Comparison of ENCODE assay signal across 8 mouse cellular contexts in genomic region chr1:161875706-161876552, GRCm38 (mm10). TPM values are rescaled to one million over a fixed set of nuclear protein-coding genes. Genes with fewer than 3 reads are reported as not detected.
DNase-seq lines count a peak whose midpoint lies in the region; ATAC-seq lines count a peak whose summit lies in the region.

No protein-coding gene starts in this region.

- H3K27me3 ChIP-seq in limb, embryonic 10.5 days (ENCODE audit: low read depth, poor library complexity, severe bottlenecking): no peaks in the 10 kb centered on the region
- no peaks in the 10 kb centered on the region for H3K27me3 ChIP-seq in stomach, embryonic 15.5 days (replicated peaks)

- DNase-seq in cerebellum, adult 11-12 months: peak; percentile 82
- no peak for DNase-seq in cerebellum, adult 9-11 months
- peak; percentile 4 for DNase-seq in urinary bladder, postnatal 14 days (ENCODE audit: low spot score)
- DNase-seq in urinary bladder, postnatal 4 days (ENCODE audit: low spot score in 2 of 2): no peak
- peak; percentile 7 for DNase-seq in frontal cortex, postnatal 14 days (ENCODE audit: low spot score in 2 of 2)
- peak; percentile 42 for DNase-seq in limb, embryonic 10.5 days (ENCODE audit: low spot score)
- peak; percentile 13 for DNase-seq in mesoderm, embryonic 11.5 days (ENCODE audit: low read depth, low spot score)

- ATAC-seq in stomach, embryonic 15.5 days (ENCODE audit: insufficient read depth, low FRiP score, low read depth): peak; percentile 27

- peak overlapping the region; percentile 95 for H3K27ac ChIP-seq in limb, embryonic 10.5 days
- H3K27ac ChIP-seq in stomach, embryonic 15.5 days: peak overlapping the region; percentile 98

- under 1% methylated on average over 34 of the region's 34 CpGs for WGBS in limb, embryonic 10.5 days
- under 1% methylated on average over 34 of the region's 34 CpGs for whole genome bisulfite sequencing in stomach, embryonic 15.5 days

- H3K36me3 ChIP-seq in limb, embryonic 10.5 days: no peaks in the 10 kb centered on the region
- no peaks in the 10 kb centered on the region for H3K36me3 ChIP-seq in stomach, embryonic 15.5 days

- H3K4me3 ChIP-seq in limb, embryonic 10.5 days: peak overlapping the region; percentile 83
- peak overlapping the region; percentile 82 for H3K4me3 ChIP-seq in stomach, embryonic 15.5 days (replicated peaks)

- H3K9me3 ChIP-seq in limb, embryonic 10.5 days (replicated peaks): no peaks in the 10 kb centered on the region
- no peaks in the 10 kb centered on the region for H3K9me3 ChIP-seq in stomach, embryonic 15.5 days

- H3K4me2 ChIP-seq in stomach, embryonic 15.5 days: peak overlapping the region; percentile 67

- peak overlapping the region; percentile 89 for H3K9ac ChIP-seq in stomach, embryonic 15.5 days

- H3K4me1 ChIP-seq in limb, embryonic 10.5 days: peaks cover 25% of the 10 kb centered on the region
- H3K4me1 ChIP-seq in stomach, embryonic 15.5 days: peaks cover 11% of the 10 kb centered on the region

RNA-seq across cellular contexts. Expression of gene Suco, which starts 0.6 kb away (rescaled TPM):
- 25.6 and 30.3 TPM in 2 replicates for polyA plus RNA-seq in limb, embryonic 10.5 days (2016; fragmentation: Nextera tagmentation; extraction: Ambion mirVana)
- polyA plus RNA-seq in stomach, embryonic 15.5 days (2015; fragmentation: Nextera tagmentation; extraction: Ambion mirVana): 19.2 and 19.3 TPM in 2 replicates

Comparison
In these comparisons a context has a peak if more than half of its experiments do, and no peak if none do; other contexts are left out.
1. DNase-seq: peak in cerebellum, adult 11-12 months (single experiment), urinary bladder, postnatal 14 days (single experiment), frontal cortex, postnatal 14 days (2 of 2), limb, embryonic 10.5 days (single experiment) and mesoderm, embryonic 11.5 days (single experiment); none in cerebellum, adult 9-11 months (single experiment) and urinary bladder, postnatal 4 days (0 of 2).